Mouse (Mus musculus) thymus, postnatal 0 days (tissue): ENCODE data around the gene Atn1. TPM values are rescaled to one million over a fixed set of nuclear protein-coding genes. Genes with fewer than 3 reads are reported as not detected.

Experiments
- DNase-seq: peaks from one replicate; pipeline ENCODE4 v3.0.0-alpha.2; 2015; ENCODE audit warnings: low spot score
- polyA plus RNA-seq: library from polyadenylated mRNA; unstranded; fragments of >200 nt; fragmentation: Nextera tagmentation; extraction: Ambion mirVana; gene quantifications from 2 replicates; pipeline ENCODE4 v1.2.1, GENCODE M21; 2015

The Atn1 gene
- polyA plus RNA-seq, 1 experiment from 2014 or later = 4.5 TPM

DNA sequence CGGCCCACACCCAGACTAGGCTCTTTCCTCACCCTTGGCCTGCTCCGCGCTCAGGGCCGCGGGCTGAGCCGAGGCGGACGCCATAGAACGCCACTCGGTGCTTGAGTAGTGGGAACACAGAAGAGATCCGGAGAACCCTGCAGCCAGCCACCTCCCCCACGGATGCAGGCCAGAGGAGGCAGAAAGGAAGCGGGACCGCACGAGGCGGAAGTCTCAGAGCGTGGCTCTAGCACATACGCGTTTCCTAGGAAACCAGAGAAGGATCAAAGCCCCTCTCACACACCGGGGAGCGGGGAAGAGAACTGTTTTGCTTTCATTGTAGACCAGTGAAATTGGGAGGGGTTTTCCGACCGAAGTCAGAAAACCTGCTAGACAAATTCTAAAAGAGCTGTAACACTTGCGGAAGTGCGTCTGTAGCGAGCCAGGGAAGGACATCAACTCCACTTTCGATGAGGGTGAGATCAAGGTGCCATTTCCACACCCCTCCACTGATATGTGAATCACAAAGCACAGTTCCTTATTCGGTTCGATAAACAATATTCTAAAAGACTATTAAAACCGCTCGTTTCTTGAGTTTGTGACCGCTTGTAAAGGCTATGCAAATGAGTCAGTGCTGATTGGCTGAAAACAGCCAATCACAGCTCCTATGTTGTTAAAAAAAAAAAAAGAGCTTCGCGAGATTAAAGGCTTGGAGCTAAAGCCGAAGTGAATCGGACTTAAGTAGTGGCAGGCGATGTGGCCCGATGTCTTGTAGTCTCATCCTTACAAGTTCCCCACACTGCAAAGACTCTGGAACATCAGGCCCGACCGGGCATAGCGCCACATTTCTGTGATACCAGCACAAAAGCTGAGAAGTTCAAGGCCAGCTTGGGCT, 15.2 kb downstream of the Atn1 start, which contains the start of gene Grcc10:
Grcc10 (minus strand) TSS at position 487 of the 874 bp plus-strand sequence.
- DNase-seq = peak; percentile 97

DNA sequence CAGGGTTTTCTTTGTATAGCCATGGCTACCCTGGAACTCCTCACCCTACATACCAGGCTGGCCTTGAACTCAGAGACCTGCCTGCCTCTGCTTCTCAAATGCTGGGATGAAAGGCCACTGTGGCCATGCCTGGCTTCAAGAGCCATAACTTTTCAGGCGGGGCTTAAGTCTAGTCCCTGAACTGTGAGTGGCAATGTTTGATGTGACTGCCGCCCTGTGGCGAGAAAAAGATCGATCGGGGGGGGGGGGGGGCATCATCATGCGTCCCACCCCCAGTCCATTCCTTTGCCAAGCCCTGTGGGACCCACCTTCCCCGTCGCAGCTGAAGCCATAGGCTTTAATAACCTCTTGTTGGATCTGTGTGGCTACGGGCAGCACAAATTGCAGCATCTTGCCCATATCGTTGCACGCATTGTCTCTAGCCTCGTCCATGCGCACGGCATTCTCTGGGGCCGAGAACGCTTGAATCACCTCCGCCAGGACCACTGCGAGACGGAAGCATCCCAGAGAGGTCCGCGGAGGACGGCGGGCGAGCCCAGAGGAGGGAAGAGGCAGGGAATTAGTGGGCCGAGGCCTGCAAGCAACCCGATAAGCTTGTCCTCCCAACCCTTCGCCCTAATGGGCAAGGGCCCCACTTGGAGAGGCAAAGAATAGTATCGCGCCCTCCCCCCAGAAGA, 16.0 kb downstream of the Atn1 start:
- DNase-seq = peak; percentile 74

DNA sequence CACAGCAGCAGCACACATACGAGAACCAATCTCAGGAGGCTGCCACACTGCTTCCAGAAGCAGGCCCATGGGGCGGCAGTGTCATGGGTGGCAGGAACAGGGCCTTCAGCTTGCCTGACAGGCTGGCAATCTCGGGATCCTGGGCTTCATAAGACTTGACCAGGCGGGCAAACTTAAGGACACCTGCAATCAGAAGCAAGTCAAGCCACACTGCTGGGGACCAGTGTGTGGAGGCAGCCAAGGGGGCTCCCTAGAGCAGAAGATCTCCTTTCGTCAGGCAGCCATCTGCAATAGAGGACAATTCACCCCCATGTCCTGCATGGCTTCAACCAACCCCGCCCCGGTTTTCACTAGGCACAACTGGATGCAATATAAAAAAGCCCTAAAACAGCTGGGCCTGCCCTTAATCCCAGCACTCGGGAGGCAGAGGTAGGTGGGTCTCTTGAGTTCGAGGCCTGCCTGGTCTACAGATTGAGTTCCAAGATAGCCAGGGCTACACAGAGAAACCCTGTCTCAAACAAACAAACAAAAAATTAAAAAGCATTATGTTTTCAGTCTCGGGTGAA, 17.0 kb downstream of the Atn1 start:
- no peak for DNase-seq

DNA sequence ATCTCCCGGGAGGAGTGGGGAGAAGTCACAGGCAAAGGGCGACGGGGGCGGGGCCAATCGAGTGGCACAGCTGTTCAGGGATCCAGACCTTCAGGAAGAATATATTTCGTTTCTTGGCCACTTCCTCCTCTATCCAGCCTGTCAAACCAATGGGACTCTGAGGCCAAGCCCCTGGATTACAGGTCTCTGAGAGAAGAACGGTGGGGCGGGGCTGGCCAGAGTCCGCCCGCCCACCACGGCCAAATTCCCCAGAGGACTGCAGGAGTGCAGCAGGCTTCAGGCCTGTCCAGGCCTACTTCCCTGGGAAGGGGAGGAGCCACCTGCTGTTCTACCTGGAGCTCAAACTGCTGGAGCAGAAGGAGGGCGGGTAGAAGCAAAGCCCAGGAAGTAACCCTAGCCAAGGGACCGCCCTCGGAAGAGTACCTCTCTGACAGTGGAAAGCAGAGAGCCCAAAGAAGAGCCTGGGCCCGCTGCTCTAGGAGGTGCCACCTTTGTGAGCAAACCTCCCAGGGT, 17.8 kb downstream of the Atn1 start, which contains the start of gene Ptpn6:
Ptpn6 (minus strand) TSS at position 204 of the 513 bp plus-strand sequence.
- DNase-seq = peak; percentile 45

DNA sequence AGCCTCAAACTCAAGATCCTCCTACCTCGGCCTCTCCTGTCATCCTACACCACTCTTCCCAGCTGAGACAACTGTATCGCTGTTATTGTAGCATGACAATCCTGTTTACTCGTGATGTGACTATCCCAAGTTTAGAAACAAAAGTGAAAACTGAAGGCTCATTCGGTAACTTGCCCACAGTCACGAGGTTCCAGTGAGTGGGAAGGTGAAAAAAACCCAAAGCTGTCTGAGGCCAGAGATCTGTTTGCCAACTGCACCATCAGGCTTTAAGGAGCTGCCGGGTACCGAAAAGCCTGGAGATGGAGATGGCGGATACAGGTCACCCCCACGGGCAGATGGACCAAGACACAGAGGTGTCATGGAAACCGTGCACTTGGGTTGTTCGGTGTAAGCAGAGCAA, 19.3 kb downstream of the Atn1 start:
- DNase-seq = no peak

DNA sequence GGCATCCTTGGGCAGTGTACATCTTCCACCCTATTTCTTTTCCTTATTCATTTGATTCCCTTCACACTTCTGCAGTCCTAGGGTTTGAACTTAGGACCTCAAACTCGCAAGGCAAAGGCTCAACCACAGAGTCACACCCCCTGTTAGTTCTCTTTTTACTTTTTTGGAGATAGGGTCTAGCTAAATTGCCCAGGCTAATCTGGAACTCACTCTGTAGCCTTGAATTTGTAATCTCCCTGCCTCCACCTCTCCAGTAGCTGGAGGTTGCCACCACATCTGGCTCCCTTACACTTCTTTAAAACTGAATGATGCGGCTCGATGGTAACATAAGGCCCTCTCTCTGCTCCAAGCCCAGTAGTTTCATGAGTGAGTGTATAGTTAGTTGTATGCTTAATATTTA, 21.9 kb downstream of the Atn1 start:
- no peak for DNase-seq

DNA sequence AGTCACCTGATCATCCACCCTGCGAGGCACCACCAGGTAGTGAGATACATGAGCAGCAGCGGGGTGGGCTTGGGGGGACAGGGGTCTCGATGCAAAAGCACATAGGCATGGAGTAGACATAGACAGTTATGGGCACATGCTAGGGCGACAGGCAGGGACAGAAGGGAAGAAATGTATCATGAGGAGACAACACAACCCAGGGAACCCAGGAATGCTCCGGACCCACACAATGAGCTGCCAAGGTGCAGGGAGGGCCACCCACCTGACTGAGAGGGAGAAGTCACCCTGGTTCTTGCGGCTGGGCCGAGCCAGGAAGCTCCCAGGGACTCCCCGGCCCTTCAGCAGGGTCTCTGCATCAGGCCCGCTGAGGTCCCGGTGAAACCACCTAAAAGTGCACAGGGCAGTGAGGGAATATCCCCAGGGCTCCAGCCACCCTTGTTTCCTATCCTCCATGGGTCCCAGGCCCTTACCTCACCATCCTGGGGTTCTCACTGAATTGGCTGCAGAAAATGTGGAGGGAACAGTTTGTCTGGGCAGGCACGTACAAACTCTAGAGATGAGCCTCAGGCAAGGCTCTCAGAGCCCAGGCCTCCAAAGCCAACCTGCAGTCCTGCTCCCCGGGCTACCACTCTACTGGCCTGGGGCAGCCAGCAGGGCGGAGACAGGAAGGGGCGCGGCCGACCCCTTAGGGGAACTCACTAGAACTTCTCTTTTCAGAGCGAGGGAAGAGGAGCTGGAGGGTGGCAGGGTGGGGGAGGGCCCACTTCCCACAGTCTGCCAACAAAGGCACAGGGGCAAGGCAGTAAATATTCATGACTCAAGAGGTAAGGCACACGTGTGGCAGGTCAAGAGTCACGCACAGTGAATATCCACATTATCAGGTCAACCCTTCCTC, 23.6 kb downstream of the Atn1 start:
- DNase-seq = peak; percentile 80

DNA sequence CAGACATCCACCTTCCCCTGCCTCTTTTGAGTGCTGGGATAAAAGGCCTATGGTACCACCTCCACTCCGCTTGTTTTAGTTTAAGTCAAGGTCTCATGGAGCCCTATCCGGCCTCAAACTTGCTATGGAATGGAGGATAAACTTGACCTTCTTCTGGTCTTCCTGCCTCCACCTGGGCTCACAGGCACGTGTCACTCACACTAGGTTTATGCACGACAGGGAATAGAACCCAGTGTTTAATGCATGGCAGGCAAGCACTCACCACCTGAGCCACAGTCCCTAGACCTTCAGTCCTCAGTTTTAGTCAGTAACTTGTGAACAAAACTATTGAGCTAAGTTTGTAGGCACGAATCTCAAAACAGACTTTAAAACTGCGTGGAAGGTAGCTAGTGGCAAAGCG, 25.3 kb downstream of the Atn1 start:
- DNase-seq = no peak

DNA sequence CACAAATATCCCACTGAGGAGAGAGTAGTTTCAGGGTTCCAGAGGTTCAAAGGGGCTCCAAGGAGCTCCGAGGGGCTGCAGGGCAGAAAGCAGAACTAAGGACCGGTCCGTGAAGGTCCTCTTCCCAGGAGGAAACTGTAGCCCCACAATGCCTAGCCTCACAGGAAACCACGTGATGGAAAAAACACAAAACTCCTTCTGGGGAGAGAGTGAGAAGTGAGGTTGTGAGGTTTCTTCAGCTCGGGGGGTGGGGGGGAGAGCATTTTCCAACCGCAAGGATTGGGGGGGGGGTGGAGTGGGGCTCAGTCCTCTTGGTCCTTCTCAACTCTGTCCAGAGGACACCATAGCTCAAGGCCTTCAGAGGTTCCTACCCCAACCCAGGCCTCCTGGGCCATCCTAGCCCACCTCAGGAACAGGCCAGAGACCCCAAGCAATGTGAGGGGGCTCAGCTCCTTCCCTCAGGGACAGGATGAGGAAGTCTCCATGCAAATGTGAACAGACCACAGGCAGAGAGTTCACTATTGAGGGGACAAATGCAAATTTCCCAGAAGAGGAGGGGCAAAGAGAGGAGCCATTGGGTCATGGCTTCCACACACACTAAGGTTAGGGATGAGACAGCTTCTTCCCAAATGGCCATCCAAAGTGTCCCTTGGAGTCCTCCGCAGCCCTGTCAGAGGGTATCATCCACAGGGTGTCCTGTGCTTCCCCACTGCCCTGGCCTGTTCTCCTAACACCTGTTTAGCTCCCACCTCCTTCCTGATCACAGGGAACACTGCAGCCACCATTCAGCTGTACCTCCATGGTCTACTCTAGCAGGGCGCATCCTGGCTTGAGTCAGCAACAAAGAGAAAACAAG, 26.2 kb downstream of the Atn1 start:
- peak; percentile 62 for DNase-seq

DNA sequence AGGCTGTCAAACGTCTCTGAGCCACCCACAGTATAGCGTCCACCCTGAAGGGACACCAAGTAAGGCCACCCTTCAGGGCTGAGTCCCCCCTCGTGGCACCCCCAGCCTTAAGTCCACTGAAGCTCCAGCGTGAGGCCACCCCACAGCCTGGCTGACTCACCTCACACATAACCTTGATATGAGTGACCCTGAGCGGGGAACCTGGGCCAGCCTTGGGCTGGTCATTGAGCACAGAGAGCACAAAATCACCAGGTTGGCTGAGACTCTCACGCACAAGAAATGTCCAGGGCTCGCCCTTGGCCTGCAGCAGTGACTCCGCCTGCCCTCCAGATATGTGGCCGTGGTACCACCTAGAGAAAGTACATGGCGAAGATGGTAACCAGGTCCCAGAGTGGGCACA, 27.7 kb downstream of the Atn1 start:
- DNase-seq = no peak

DNA sequence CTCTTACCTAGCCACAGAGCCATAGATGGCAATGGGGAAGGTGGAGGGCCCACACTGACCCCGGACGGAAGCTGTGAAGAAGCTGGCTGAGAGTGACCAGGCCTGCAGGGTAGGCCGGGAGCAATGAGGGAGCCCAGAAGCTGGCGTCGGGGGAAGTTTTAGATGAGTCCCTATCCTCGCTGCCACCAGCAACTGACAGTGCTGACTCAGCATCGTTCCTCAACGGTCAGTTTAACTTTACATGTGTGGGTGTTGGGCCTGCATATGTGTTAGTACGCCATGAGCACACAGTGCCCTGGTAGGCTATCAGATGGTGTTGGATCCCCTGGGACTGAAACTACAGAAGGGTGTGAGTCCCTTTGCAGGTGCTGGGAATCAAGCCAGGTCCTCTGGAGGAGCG, 31.9 kb downstream of the Atn1 start:
- no peak for DNase-seq

DNA sequence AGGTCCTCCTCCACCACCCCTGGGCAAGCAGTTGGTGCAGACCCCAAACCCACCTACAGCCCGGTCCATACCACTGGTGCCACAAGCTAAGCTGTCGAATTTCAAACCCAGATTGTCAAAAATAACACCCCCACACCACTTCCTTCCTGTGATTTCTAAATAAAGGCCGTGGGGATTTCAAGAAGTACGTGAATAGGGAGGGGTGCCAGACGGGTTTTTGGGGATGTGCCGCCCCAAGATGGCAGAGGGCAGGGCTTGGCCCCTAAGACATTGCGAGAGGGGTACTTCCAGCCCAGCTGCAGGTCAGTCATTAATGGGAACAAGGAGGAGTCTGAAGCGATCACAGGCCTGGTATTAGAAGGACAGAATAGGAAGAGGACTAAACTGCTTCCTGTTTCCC, 32.8 kb downstream of the Atn1 start:
- DNase-seq = no peak

DNA sequence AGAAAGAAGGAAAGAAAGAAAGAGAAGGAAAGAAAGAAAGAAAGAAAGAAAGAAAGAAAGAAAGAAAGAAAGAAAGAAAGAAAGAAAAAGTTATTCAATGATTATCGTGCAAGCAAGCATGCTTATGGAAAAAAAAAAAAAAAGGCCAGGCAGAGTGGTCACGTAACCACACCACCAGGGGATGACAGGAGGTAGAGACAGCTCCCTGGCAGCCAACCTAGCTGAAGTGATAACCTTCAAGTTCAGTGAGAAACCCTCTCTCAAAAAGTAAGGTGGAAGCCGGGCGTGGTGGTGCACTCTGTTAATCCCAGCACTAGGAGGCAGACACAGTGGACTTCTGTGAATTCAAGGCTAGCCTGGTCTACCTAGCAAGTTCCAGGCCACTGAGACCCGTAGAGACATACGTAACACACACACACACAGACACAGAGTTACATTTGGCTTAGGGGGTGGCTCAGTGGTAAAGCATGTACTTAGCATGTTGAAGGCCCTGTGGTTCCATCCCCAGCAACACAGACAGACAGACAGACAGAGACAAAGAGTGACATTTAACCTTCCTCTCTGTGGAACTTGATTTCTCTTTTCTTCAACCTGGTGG, 33.3 kb downstream of the Atn1 start:
- DNase-seq = no peak

DNA sequence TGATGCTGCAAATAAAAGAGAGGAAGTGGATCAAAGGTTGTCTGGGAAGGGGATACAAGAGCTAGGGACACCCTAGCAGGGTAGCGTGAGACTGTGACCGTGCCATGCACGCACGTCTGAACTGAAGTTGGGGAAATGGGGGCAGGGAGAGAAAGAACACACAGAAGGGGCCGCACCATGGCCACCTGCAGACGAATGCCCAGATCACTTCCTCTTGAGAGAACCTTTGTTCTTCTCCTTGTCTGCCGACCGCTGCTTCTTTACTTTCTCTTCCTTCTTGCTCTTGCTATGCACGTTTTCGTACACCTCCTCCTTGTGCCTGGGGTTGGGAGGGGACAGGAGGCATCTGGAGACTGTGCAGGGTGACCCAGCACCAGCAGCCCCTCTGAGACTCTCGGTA, 35.4 kb downstream of the Atn1 start:
- peak; percentile 73 for DNase-seq

DNA sequence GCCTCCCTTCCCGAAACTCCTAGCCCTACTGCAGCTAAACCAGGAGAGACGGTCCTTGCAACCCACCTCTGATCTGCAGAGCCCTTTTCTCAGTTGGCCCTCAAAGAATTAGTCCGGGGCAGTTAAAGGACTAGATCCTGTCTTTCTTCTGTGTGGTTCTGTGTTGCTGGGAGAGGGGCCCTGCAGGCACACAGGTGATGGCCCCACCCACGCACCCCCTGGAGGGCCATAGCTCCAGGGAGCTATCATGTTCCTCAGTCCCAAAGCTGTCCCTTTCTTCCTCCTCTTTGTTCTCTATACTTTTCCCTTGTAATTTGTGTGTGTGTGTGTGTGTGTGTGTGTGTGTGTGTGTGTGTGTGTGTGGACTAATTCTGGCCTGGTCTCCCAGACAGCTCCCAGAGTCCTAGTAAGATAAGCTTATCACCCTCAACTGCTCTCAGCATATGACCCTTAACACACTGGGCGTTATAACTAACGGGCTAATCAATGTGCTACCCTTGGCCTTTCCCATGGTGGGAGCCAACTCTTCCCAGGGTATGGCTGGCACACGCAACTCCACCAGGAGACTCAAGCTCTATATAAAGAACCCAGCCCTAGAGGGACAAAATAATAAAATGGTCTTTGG, 36.9 kb downstream of the Atn1 start:
- no peak for DNase-seq

DNA sequence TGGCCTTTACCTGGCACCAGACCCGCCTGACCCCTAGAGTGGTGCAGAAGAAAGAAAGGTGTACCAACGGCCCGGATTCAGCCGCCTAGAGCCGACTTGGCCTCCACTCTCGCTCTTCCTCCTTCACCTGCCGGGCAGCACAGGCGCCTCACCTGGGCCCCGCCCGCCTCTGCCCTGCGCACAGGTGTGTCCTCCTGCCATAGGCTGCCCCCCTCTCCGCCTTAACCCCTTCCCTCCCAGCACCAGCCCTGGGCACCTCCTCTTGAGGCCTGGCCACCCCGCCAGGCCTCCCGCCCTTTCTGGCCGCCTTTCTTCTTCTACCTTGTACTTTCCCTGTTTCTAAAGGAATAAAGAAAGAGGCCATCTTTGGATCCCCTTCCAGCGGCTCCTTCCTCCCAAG, 37.6 kb downstream of the Atn1 start:
- DNase-seq = no peak

DNA sequence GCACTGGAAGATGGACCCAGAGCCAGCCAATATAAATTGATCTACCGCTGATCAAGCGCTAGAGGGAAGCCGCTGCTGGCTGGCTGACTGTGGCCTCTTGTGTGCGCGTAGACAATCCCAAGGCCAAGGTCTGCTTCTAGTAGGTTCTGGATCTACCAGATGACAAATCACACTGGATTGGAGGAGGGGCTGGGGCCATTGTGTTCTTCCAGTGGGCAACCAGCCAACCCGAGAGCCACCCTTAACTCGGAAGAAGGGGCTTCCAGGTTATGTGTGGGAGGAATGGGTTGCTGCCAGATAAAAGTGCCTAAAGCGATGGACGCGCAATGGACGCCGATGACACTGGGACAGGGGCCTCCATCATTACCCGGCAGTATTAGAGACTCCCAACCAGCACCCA, 38.4 kb downstream of the Atn1 start:
- no peak for DNase-seq

DNA sequence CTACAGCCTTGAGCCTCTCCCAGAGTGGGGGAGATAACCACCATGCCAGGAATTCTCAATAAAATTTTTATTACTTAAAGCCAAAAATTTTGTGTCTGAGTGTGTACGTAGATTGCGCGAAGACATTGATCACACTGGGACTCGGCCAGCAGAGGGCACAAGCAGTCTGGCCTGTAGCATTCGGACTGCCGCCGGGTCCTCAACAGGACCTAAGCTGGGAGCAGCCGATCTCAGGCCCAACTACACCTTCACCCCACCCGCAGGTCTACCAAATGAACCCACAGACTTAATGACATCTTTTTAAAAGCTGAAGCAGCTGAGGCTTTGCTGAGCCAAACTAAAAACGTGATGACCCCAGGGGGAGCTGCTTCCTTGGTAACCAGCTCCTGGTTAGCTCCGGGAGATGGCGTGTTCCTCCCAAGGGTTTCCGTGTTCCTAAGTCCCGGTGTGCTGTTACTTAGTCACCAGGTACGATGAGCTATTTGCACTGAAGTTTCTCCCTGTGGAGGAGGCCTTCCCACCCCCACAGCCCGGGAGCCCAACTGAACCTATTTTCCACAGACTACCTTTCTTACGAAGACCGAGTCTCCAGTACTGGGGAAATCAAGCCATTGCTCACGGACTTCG, 39.3 kb downstream of the Atn1 start:
- DNase-seq = no peak

DNA sequence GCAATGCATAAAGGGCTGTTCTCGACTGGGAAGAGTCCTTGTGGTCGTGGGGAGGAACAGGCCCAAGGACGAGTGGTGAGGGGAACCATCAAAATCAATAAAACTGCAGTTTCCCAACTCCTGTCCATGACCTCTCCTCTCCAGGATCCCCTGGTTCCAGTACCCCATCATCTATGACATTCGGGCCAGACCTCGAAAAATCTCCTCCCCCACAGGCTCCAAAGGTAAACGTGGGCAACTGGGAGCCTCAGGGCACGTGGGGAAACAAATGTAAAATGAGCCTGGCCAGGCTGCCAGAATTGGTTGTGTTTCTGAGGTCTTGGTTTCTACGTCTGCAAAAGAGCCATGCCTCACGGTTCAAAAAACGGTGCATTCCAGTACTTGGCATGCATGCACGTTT, 43.4 kb downstream of the Atn1 start:
- DNase-seq = no peak
